Comparison of ENCODE assay signal across 8 mouse cellular contexts in genomic region chr1:152901419-152901764, GRCm38 (mm10). TPM values are rescaled to one million over a fixed set of nuclear protein-coding genes. Genes with fewer than 3 reads are reported as not detected.
DNase-seq lines count a peak whose midpoint lies in the region; ATAC-seq and TF ChIP-seq lines count a peak whose summit lies in the region.

No protein-coding gene starts in this region.

- no peak for ATAC-seq in intestine, embryonic 15.5 days
- ATAC-seq in neural tube, embryonic 13.5 days (ENCODE audit: low read depth), result no peak
- no peak for ATAC-seq in inflammation-experienced regulatory T-cells, adult 6 months
- ATAC-seq in cerebellum, adult (ENCODE audit: insufficient number of reproducible peaks, low FRiP score, low TSS enrichment), result no peak
- no peak for ATAC-seq in activated CD4-positive, CD25-positive, alpha-beta regulatory T cell, adult 4 months

- peak overlapping the region; percentile 69 for H3K4me2 ChIP-seq in intestine, embryonic 15.5 days (replicated peaks)
- H3K4me2 ChIP-seq in neural tube, embryonic 13.5 days, result peak overlapping the region; percentile 83

- H3K4me1 ChIP-seq in lung, adult 2 months (ENCODE audit: control insufficient read depth, insufficient read depth, low read length), result peaks cover 6% of the 10 kb centered on the region
- peaks cover 31% of the 10 kb centered on the region for H3K4me1 ChIP-seq in embryonic facial prominence, embryonic 10.5 days
- H3K4me1 ChIP-seq in intestine, embryonic 15.5 days (replicated peaks), result peaks cover 4% of the 10 kb centered on the region
- H3K4me1 ChIP-seq in neural tube, embryonic 13.5 days (replicated peaks), result peaks cover 29% of the 10 kb centered on the region

- peaks cover 28% of the 10 kb centered on the region for H3K36me3 ChIP-seq in embryonic facial prominence, embryonic 10.5 days (replicated peaks)
- no peaks in the 10 kb centered on the region for H3K36me3 ChIP-seq in intestine, embryonic 15.5 days
- no peaks in the 10 kb centered on the region for H3K36me3 ChIP-seq in neural tube, embryonic 13.5 days

- 1% methylated on average over 6 of the region's 6 CpGs for WGBS in lung, adult 2 months
- WGBS in embryonic facial prominence, embryonic 10.5 days, result 4% methylated on average over 6 of the region's 6 CpGs
- WGBS in intestine, embryonic 15.5 days, result under 1% methylated on average over 6 of the region's 6 CpGs
- 2% methylated on average over 6 of the region's 6 CpGs for WGBS in neural tube, embryonic 13.5 days

- TF ChIP-seq POLR2A in lung, adult 2 months (IDR thresholded peaks at IDR 0.05; ENCODE audit: borderline replicate concordance, extremely low read depth, low read depth, low read length), result no peak

- no peaks in the 10 kb centered on the region for H3K27me3 ChIP-seq in embryonic facial prominence, embryonic 10.5 days (replicated peaks; ENCODE audit: low read depth, poor library complexity, severe bottlenecking)
- H3K27me3 ChIP-seq in intestine, embryonic 15.5 days (replicated peaks), result no peaks in the 10 kb centered on the region
- H3K27me3 ChIP-seq in neural tube, embryonic 13.5 days, result no peaks in the 10 kb centered on the region

- H3K4me3 ChIP-seq in lung, adult 2 months (replicated peaks; ENCODE audit: extremely low read depth, low read depth, low read length), result peak overlapping the region; percentile 96
- peak overlapping the region; percentile 97 for H3K4me3 ChIP-seq in embryonic facial prominence, embryonic 10.5 days
- peak overlapping the region; percentile 66 for H3K4me3 ChIP-seq in intestine, embryonic 15.5 days (replicated peaks)
- peak overlapping the region; percentile 90 for H3K4me3 ChIP-seq in neural tube, embryonic 13.5 days

- H3K9ac ChIP-seq in intestine, embryonic 15.5 days, result peak overlapping the region; percentile 93
- H3K9ac ChIP-seq in neural tube, embryonic 13.5 days, result peak overlapping the region; percentile 91

- no peak for TF ChIP-seq CTCF in lung, adult 2 months (IDR thresholded peaks at IDR 0.05; ENCODE audit: insufficient read depth, low read length)

- no peak for DNase-seq in lung, adult 2 months
- no peak for DNase-seq in lung, postnatal 25 days (ENCODE audit: low spot score)
- DNase-seq in embryonic facial prominence, embryonic 10.5 days (ENCODE audit: low spot score), result no peak

- H3K9me3 ChIP-seq in embryonic facial prominence, embryonic 10.5 days, result no peaks in the 10 kb centered on the region
- H3K9me3 ChIP-seq in intestine, embryonic 15.5 days, result no peaks in the 10 kb centered on the region
- H3K9me3 ChIP-seq in neural tube, embryonic 13.5 days, result no peaks in the 10 kb centered on the region

- peak overlapping the region; percentile 99 for H3K27ac ChIP-seq in embryonic facial prominence, embryonic 10.5 days (replicated peaks)
- peak overlapping the region; percentile 96; the same call in 1 of the 2 replicates for H3K27ac ChIP-seq in intestine, embryonic 15.5 days
- peak overlapping the region; percentile 99 for H3K27ac ChIP-seq in neural tube, embryonic 13.5 days (replicated peaks)

RNA-seq across cellular contexts. Expression of gene Smg7, which starts 1.1 kb away (rescaled TPM):
- polyA plus RNA-seq in lung, adult 2 months (2012; rRNA removed), result 25.8 and 31.6 TPM in 2 replicates
- 40.3 and 40.8 TPM in 2 replicates for polyA plus RNA-seq in embryonic facial prominence, embryonic 10.5 days (2016; fragmentation: Nextera tagmentation; extraction: Ambion mirVana)
- 22.5 and 23.9 TPM in 2 replicates for polyA plus RNA-seq in intestine, embryonic 15.5 days (2015; fragmentation: Nextera tagmentation; extraction: Ambion mirVana)
- polyA plus RNA-seq in neural tube, embryonic 13.5 days (2015; fragmentation: Nextera tagmentation; extraction: Ambion mirVana), result 32.8 and 35.3 TPM in 2 replicates
- polyA plus RNA-seq in inflammation-experienced regulatory T-cells, adult 6 months (2017; shearing (Covaris generic)), result 10 to 100 TPM; 34.6 to 43.5 (median 38.8) TPM
- 10 to 100 TPM; 35.3 to 38.1 TPM for polyA plus RNA-seq in activated CD4-positive, CD25-positive, alpha-beta regulatory T cell, adult 4 months (2017; shearing (Covaris generic))

RNA-seq across cellular contexts. Expression of gene Nmnat2, which starts 53.4 kb away (rescaled TPM):
- 6.0 and 7.6 TPM in 2 replicates for polyA plus RNA-seq in lung, adult 2 months (2012; rRNA removed)
- polyA plus RNA-seq in embryonic facial prominence, embryonic 10.5 days (2016; fragmentation: Nextera tagmentation; extraction: Ambion mirVana), result 4.7 and 6.2 TPM in 2 replicates
- polyA plus RNA-seq in intestine, embryonic 15.5 days (2015; fragmentation: Nextera tagmentation; extraction: Ambion mirVana), result 1.8 and 2.2 TPM in 2 replicates
- 76.4 and 87.9 TPM in 2 replicates for polyA plus RNA-seq in neural tube, embryonic 13.5 days (2015; fragmentation: Nextera tagmentation; extraction: Ambion mirVana)
- 1 to 10 TPM in 2 of 3 experiments, under 1 TPM in 1; 0.34 to 4.1 (median 1.1) TPM for polyA plus RNA-seq in inflammation-experienced regulatory T-cells, adult 6 months (2017; shearing (Covaris generic))
- 1 to 10 TPM; 1.4 to 2.0 TPM for polyA plus RNA-seq in activated CD4-positive, CD25-positive, alpha-beta regulatory T cell, adult 4 months (2017; shearing (Covaris generic))
